In genomic region chr5:76306261-76306660, GRCm38 (mm10) we compare ENCODE assay signal across 32 mouse cellular contexts. TPM values are rescaled to one million over a fixed set of nuclear protein-coding genes. Genes with fewer than 3 reads are reported as not detected.
A peak's percentile ranks its signal among the peaks of the same experiment; 100 is the strongest.
DNase-seq lines count a peak whose midpoint lies in the region; ATAC-seq and TF ChIP-seq lines count a peak whose summit lies in the region.
"Had no signal": no experiment of that assay in that cellular context is flagged by ENCODE, and none has a peak within 500 bp of the region (broad histone marks: within the 10 kb centered on the region; RNA-seq: fewer than 3 reads in every experiment).

No protein-coding gene starts in this region.

- no peak for TF ChIP-seq EP300 in stomach, postnatal 0 days (optimal IDR thresholded peaks at IDR 0.05)

- H3K36me3 ChIP-seq in kidney, embryonic 15.5 days = no peaks in the 10 kb centered on the region
- no peaks in the 10 kb centered on the region for H3K36me3 ChIP-seq in stomach, embryonic 15.5 days
- no peaks in the 10 kb centered on the region for H3K36me3 ChIP-seq in stomach, postnatal 0 days (ENCODE audit: control insufficient read depth, insufficient read depth, low read length)
- H3K36me3 ChIP-seq in myocyte (ENCODE audit: control insufficient read depth, insufficient read depth) = no peaks in the 10 kb centered on the region
- H3K36me3 ChIP-seq: embryonic facial prominence, embryonic 12.5 days; heart, embryonic 10.5 days; heart, embryonic 15.5 days; hindbrain, embryonic 12.5 days; midbrain, embryonic 12.5 days had no signal

- ATAC-seq in kidney, embryonic 15.5 days (replicated peaks; ENCODE audit: low FRiP score) = no peak
- ATAC-seq in stomach, embryonic 15.5 days (ENCODE audit: insufficient read depth, low FRiP score, low read depth) = no peak
- no peak for ATAC-seq in stomach, postnatal 0 days (ENCODE audit: low FRiP score, low TSS enrichment)
- ATAC-seq: forebrain, embryonic 14.5 days; inflammation-experienced regulatory T-cells, adult 6 months; lung, postnatal 0 days had no signal

- no peak overlapping the region for H3ac ChIP-seq in myocyte (ENCODE audit: control insufficient read depth, insufficient read length)

- 26% methylated on average over 3 of the region's 3 CpGs for WGBS in kidney, embryonic 15.5 days
- 53% methylated on average over 3 of the region's 3 CpGs for whole genome bisulfite sequencing in stomach, embryonic 15.5 days
- WGBS in stomach, postnatal 0 days = 51% methylated on average over 3 of the region's 3 CpGs

- no peak overlapping the region for H3K9ac ChIP-seq in kidney, embryonic 15.5 days
- no peak overlapping the region for H3K9ac ChIP-seq in stomach, embryonic 15.5 days
- no peak overlapping the region for H3K9ac ChIP-seq in stomach, postnatal 0 days (ENCODE audit: low read length)
- H3K9ac ChIP-seq: embryonic facial prominence, embryonic 12.5 days; midbrain, embryonic 12.5 days had no signal

- H3K27me3 ChIP-seq in kidney, embryonic 15.5 days = no peaks in the 10 kb centered on the region
- H3K27me3 ChIP-seq in stomach, embryonic 15.5 days (replicated peaks) = no peaks in the 10 kb centered on the region
- H3K27me3 ChIP-seq in stomach, postnatal 0 days (ENCODE audit: control insufficient read depth, insufficient read depth, low read length) = no peaks in the 10 kb centered on the region
- no peaks in the 10 kb centered on the region for H3K27me3 ChIP-seq in myocyte (ENCODE audit: control insufficient read depth, insufficient read depth, insufficient read length)
- H3K27me3 ChIP-seq: embryonic facial prominence, embryonic 12.5 days; heart, embryonic 15.5 days; hindbrain, embryonic 12.5 days; midbrain, embryonic 12.5 days had no signal

- no peak for DNase-seq in kidney, postnatal 36 days
- DNase-seq in stomach, postnatal 0 days (ENCODE audit: low spot score) = no peak
- no peak for DNase-seq in gastrocnemius, adult 2 months
- no peak for DNase-seq in ovary, adult 18-20 months (ENCODE audit: low spot score)
- DNase-seq: cerebellum, adult 8-10 months; gastrocnemius, postnatal 25 days; heart, adult 11 months; layer of hippocampus, adult 9-11 months; lung, postnatal 4 days; right cerebral cortex, adult 18-20 months had no signal

- peaks cover 16% of the 10 kb centered on the region for H3K4me1 ChIP-seq in kidney, embryonic 15.5 days
- H3K4me1 ChIP-seq in stomach, embryonic 15.5 days = peaks cover 3% of the 10 kb centered on the region; the same call in 1 of the 2 replicates
- no peaks in the 10 kb centered on the region for H3K4me1 ChIP-seq in stomach, postnatal 0 days (replicated peaks; ENCODE audit: control insufficient read depth, insufficient read depth)

- 0 out of 2 replicates have a peak overlapping the region, but pooled peaks have one; percentile 58 for H3K27ac ChIP-seq in kidney, embryonic 15.5 days
- peak overlapping the region; percentile 52; the same call in 1 of the 2 replicates for H3K27ac ChIP-seq in stomach, embryonic 15.5 days
- H3K27ac ChIP-seq in stomach, postnatal 0 days (replicated peaks) = no peak overlapping the region
- H3K27ac ChIP-seq in gastrocnemius, adult 2 months = no peak overlapping the region
- H3K27ac ChIP-seq: embryonic facial prominence, embryonic 12.5 days; heart, embryonic 10.5 days; heart, embryonic 15.5 days; hindbrain, embryonic 12.5 days; kidney, postnatal 0 days; midbrain, embryonic 12.5 days had no signal

- H3K79me2 ChIP-seq in myocyte (ENCODE audit: control insufficient read depth, insufficient read depth) = peaks cover 23% of the 10 kb centered on the region

- no peak for TF ChIP-seq POLR2A in myocyte (IDR thresholded peaks at IDR 0.05; ENCODE audit: insufficient read length, low read depth)

- H3K4me2 ChIP-seq in kidney, embryonic 15.5 days = peak overlapping the region; percentile 93; the same call in 1 of the 2 replicates
- H3K4me2 ChIP-seq in stomach, embryonic 15.5 days = no peak overlapping the region
- no peak overlapping the region for H3K4me2 ChIP-seq in stomach, postnatal 0 days (replicated peaks; ENCODE audit: low read depth)
- peak overlapping the region; percentile 98 for H3K4me2 ChIP-seq in myocyte (ENCODE audit: low read depth)

- no peak overlapping the region for H3K4me3 ChIP-seq in kidney, embryonic 15.5 days (replicated peaks)
- H3K4me3 ChIP-seq in stomach, embryonic 15.5 days (replicated peaks) = no peak overlapping the region
- H3K4me3 ChIP-seq in stomach, postnatal 0 days (ENCODE audit: low read depth, low read length) = no peak overlapping the region
- H3K4me3 ChIP-seq in myocyte = peak overlapping the region; percentile 65
- H3K4me3 ChIP-seq in gastrocnemius, adult 2 months = no peak overlapping the region

- H3K9me3 ChIP-seq in kidney, embryonic 15.5 days (replicated peaks) = no peaks in the 10 kb centered on the region
- H3K9me3 ChIP-seq in stomach, embryonic 15.5 days = no peaks in the 10 kb centered on the region
- no peaks in the 10 kb centered on the region for H3K9me3 ChIP-seq in stomach, postnatal 0 days (ENCODE audit: control insufficient read depth, low read length)
- H3K9me3 ChIP-seq: embryonic facial prominence, embryonic 12.5 days; heart, embryonic 10.5 days; heart, embryonic 15.5 days; hindbrain, embryonic 12.5 days; megakaryocyte, embryonic 14.5 days; midbrain, embryonic 12.5 days had no signal

- intact Hi-C loops in gastrocnemius, adult 2 months (cut with DNase I) = loop anchor here (10.0 kb wide), 3 partner anchors 109 to 441 kb away; no protein-coding TSS in a partner anchor

- no peak for TF ChIP-seq CTCF in stomach, postnatal 0 days (IDR thresholded peaks at IDR 0.05; ENCODE audit: low read depth)
- no peak for TF ChIP-seq CTCF in gastrocnemius, adult 2 months (IDR thresholded peaks at IDR 0.05)

TF ChIP-seq in myocyte, 11 proteins besides CTCF, POLR2A, EP300 and RAD21:
- no peak for TF ChIP-seq SRF (IDR thresholded peaks at IDR 0.05; ENCODE audit: control insufficient read depth, insufficient read length, low read depth)
- no peak for TF ChIP-seq MAX (IDR thresholded peaks at IDR 0.05; ENCODE audit: low read depth)
- no peak for TF ChIP-seq USF1 (IDR thresholded peaks at IDR 0.05; ENCODE audit: low read depth)
- TF ChIP-seq TCF12 (IDR thresholded peaks at IDR 0.05; ENCODE audit: insufficient read depth, poor library complexity, severe bottlenecking) = no peak
- no peak for TF ChIP-seq CEBPB (IDR thresholded peaks at IDR 0.05; ENCODE audit: insufficient read depth, poor library complexity, severe bottlenecking)
- TF ChIP-seq TCF3 (IDR thresholded peaks at IDR 0.05; ENCODE audit: insufficient read length, low read depth) = no peak
- no peak for TF ChIP-seq MYOD1 (IDR thresholded peaks at IDR 0.05; ENCODE audit: control insufficient read depth in 1 of 3, insufficient read length in 2 of 3, low read depth in 2 of 3)
- TF ChIP-seq MYOG (IDR thresholded peaks at IDR 0.05; ENCODE audit: control insufficient read depth in 1 of 3, insufficient read depth in 1 of 3, insufficient read length in 2 of 3, low read depth in 2 of 3) = no peak
- no peak for TF ChIP-seq REST (IDR thresholded peaks at IDR 0.05; ENCODE audit: insufficient read depth, insufficient read length)
- TF ChIP-seq E2F4 (IDR thresholded peaks at IDR 0.05; ENCODE audit: insufficient read depth) = no peak
- no peak for TF ChIP-seq POLR2AphosphoS2 (IDR thresholded peaks at IDR 0.05; ENCODE audit: insufficient read length, low read depth)

RNA-seq across cellular contexts. Expression of gene Clock, which starts 1.7 kb away (rescaled TPM):
- polyA plus RNA-seq in kidney, embryonic 15.5 days (2015; fragmentation: Nextera tagmentation; extraction: Ambion mirVana) = 11.0 and 11.3 TPM in 2 replicates
- polyA plus RNA-seq in stomach, embryonic 15.5 days (2015; fragmentation: Nextera tagmentation; extraction: Ambion mirVana) = 13.5 and 13.7 TPM in 2 replicates
- 6.6 and 6.7 TPM in 2 replicates for polyA plus RNA-seq in stomach, postnatal 0 days (2015; fragmentation: Nextera tagmentation; extraction: Ambion mirVana)
- 5.3 TPM for polyA plus RNA-seq in myocyte (2012; fragmentation: generic; extraction: Trizol)
- 10 to 100 TPM; 20.4 to 32.5 TPM for total RNA-seq in gastrocnemius, adult 2 months (2021)

RNA-seq across cellular contexts. Expression of gene Pdcl2, which starts 24.7 kb away (rescaled TPM):
- not detected in 2 replicates for polyA plus RNA-seq in kidney, embryonic 15.5 days (2015; fragmentation: Nextera tagmentation; extraction: Ambion mirVana)
- not detected in 2 replicates for polyA plus RNA-seq in stomach, embryonic 15.5 days (2015; fragmentation: Nextera tagmentation; extraction: Ambion mirVana)
- polyA plus RNA-seq in stomach, postnatal 0 days (2015; fragmentation: Nextera tagmentation; extraction: Ambion mirVana) = not detected in 2 replicates
- not detected for polyA plus RNA-seq in myocyte (2012; fragmentation: generic; extraction: Trizol)
- not detected for total RNA-seq in gastrocnemius, adult 2 months (2021)
- total RNA-seq: adrenal gland, postnatal 10 days; gastrocnemius, postnatal 25 days; heart, postnatal 25 days; left cerebral cortex, adult 18-20 months; left cerebral cortex, postnatal 14 days; midbrain, postnatal 0 days had no signal
- polyA plus RNA-seq: embryonic facial prominence, embryonic 12.5 days; forebrain, embryonic 14.5 days; heart, embryonic 10.5 days; heart, embryonic 15.5 days; hindbrain, embryonic 12.5 days; inflammation-experienced regulatory T-cells, adult 6 months; kidney, postnatal 0 days; limb, embryonic 11.5 days; liver, embryonic 11.5 days; lung, postnatal 0 days; midbrain, embryonic 12.5 days; midbrain, postnatal 0 days; spleen, adult 2 months had no signal

RNA-seq across cellular contexts. Expression of gene Nmu, which starts 57.3 kb away (rescaled TPM):
- polyA plus RNA-seq in kidney, embryonic 15.5 days (2015; fragmentation: Nextera tagmentation; extraction: Ambion mirVana) = not detected in 2 replicates
- polyA plus RNA-seq in stomach, embryonic 15.5 days (2015; fragmentation: Nextera tagmentation; extraction: Ambion mirVana) = 0.17 and 0.54 TPM in 2 replicates
- 8.1 and 10.1 TPM in 2 replicates for polyA plus RNA-seq in stomach, postnatal 0 days (2015; fragmentation: Nextera tagmentation; extraction: Ambion mirVana)
- not detected for polyA plus RNA-seq in myocyte (2012; fragmentation: generic; extraction: Trizol)
- total RNA-seq in gastrocnemius, adult 2 months (2021) = not detected
- total RNA-seq: adrenal gland, postnatal 10 days; gastrocnemius, postnatal 25 days; heart, postnatal 25 days; left cerebral cortex, adult 18-20 months; left cerebral cortex, postnatal 14 days; midbrain, postnatal 0 days; neutrophil, adult 5-6 weeks had no signal
- polyA plus RNA-seq: forebrain, embryonic 14.5 days; heart, embryonic 15.5 days; inflammation-experienced regulatory T-cells, adult 6 months; kidney, postnatal 0 days; liver, embryonic 11.5 days; midbrain, embryonic 12.5 days; spleen, adult 2 months had no signal

Comparison
In these comparisons a context has a peak if more than half of its experiments do, and no peak if none do; other contexts are left out.
1. H3K27ac ChIP-seq: peak in kidney, embryonic 15.5 days (single experiment) and stomach, embryonic 15.5 days (single experiment); none in stomach, postnatal 0 days (single experiment) and gastrocnemius, adult 2 months (single experiment).
2. H3K4me2 ChIP-seq: peak in kidney, embryonic 15.5 days (single experiment) and myocyte (single experiment); none in stomach, embryonic 15.5 days (single experiment) and stomach, postnatal 0 days (single experiment).